9 mouse cellular contexts compared by ENCODE assay signal in genomic region chr6:86579066-86579784, GRCm38 (mm10). TPM values are rescaled to one million over a fixed set of nuclear protein-coding genes. Genes with fewer than 3 reads are reported as not detected.
A peak's percentile ranks its signal among the peaks of the same experiment; 100 is the strongest.
DNase-seq lines count a peak whose midpoint lies in the region; ATAC-seq lines count a peak whose summit lies in the region.
"Had no signal": no experiment of that assay in that cellular context is flagged by ENCODE, and none has a peak within 500 bp of the region (broad histone marks: within the 10 kb centered on the region; RNA-seq: fewer than 3 reads in every experiment).

No protein-coding gene starts in this region.

- DNase-seq in heart, postnatal 14 days: no peak
- peak; percentile 76 for DNase-seq in midbrain, embryonic 11.5 days (ENCODE audit: low spot score, missing footprints)
- no peak for DNase-seq in limb, embryonic 10.5 days (ENCODE audit: low spot score)
- no peak for DNase-seq in testis, postnatal 14 days (ENCODE audit: low spot score)
- DNase-seq in T-cell, adult 2 months (ENCODE audit: low spot score): no peak
- DNase-seq: cerebellum, adult 8-10 months; right cerebral cortex, postnatal 4 days had no signal

- H3K36me3 ChIP-seq in heart, embryonic 13.5 days: no peaks in the 10 kb centered on the region
- no peaks in the 10 kb centered on the region for H3K36me3 ChIP-seq in midbrain, embryonic 11.5 days (ENCODE audit: control insufficient read depth, insufficient read depth, low read length)
- no peaks in the 10 kb centered on the region for H3K36me3 ChIP-seq in midbrain, embryonic 15.5 days (replicated peaks)
- H3K36me3 ChIP-seq in limb, embryonic 10.5 days: no peaks in the 10 kb centered on the region

- 73% methylated on average over 2 of the region's 2 CpGs for WGBS in heart, embryonic 13.5 days
- 76% methylated on average over 2 of the region's 2 CpGs for WGBS in midbrain, embryonic 11.5 days
- WGBS in midbrain, embryonic 15.5 days: 55% methylated on average over 2 of the region's 2 CpGs
- 65% methylated on average over 2 of the region's 2 CpGs for WGBS in limb, embryonic 10.5 days

- H3K27ac ChIP-seq in heart, embryonic 13.5 days (replicated peaks): no peak overlapping the region
- no peak overlapping the region for H3K27ac ChIP-seq in midbrain, embryonic 11.5 days (ENCODE audit: low read depth, low read length)
- no peak overlapping the region for H3K27ac ChIP-seq in midbrain, embryonic 15.5 days
- peak overlapping the region; percentile 19; the same call in 1 of the 2 replicates for H3K27ac ChIP-seq in limb, embryonic 10.5 days

- H3K9ac ChIP-seq in heart, embryonic 13.5 days: peak overlapping the region; percentile 6; the same call in 1 of the 2 replicates
- no peak overlapping the region for H3K9ac ChIP-seq in midbrain, embryonic 11.5 days (ENCODE audit: low read length)
- no peak overlapping the region for H3K9ac ChIP-seq in midbrain, embryonic 15.5 days

- peaks cover 32% of the 10 kb centered on the region for H3K4me1 ChIP-seq in heart, embryonic 13.5 days
- H3K4me1 ChIP-seq in midbrain, embryonic 11.5 days (ENCODE audit: control insufficient read depth, insufficient read depth, low read length): peaks cover under 1% of the 10 kb centered on the region
- H3K4me1 ChIP-seq in midbrain, embryonic 15.5 days: peaks cover 6% of the 10 kb centered on the region
- H3K4me1 ChIP-seq in limb, embryonic 10.5 days: peaks cover 33% of the 10 kb centered on the region

- intact Hi-C loops in heart, postnatal 14 days (cut with DNase I): no loop called here

- H3K9me3 ChIP-seq in heart, embryonic 13.5 days: no peaks in the 10 kb centered on the region
- no peaks in the 10 kb centered on the region for H3K9me3 ChIP-seq in midbrain, embryonic 11.5 days (ENCODE audit: control insufficient read depth, low read length)
- H3K9me3 ChIP-seq in midbrain, embryonic 15.5 days: no peaks in the 10 kb centered on the region
- no peaks in the 10 kb centered on the region for H3K9me3 ChIP-seq in limb, embryonic 10.5 days (replicated peaks)

- no peak for ATAC-seq in heart, embryonic 13.5 days (ENCODE audit: extremely low read depth, insufficient number of reproducible peaks, low FRiP score, low TSS enrichment)
- no peak for ATAC-seq in midbrain, embryonic 11.5 days (ENCODE audit: low FRiP score)
- ATAC-seq in midbrain, embryonic 15.5 days (replicated peaks): no peak

- H3K4me3 ChIP-seq in heart, embryonic 13.5 days: no peak overlapping the region
- no peak overlapping the region for H3K4me3 ChIP-seq in midbrain, embryonic 11.5 days (ENCODE audit: low read depth, low read length)
- H3K4me3 ChIP-seq in midbrain, embryonic 15.5 days: no peak overlapping the region
- H3K4me3 ChIP-seq in limb, embryonic 10.5 days: no peak overlapping the region

- no peak overlapping the region for H3K4me2 ChIP-seq in heart, embryonic 13.5 days
- H3K4me2 ChIP-seq in midbrain, embryonic 11.5 days: no peak overlapping the region
- no peak overlapping the region for H3K4me2 ChIP-seq in midbrain, embryonic 15.5 days

- no peaks in the 10 kb centered on the region; the same call in 1 of the 2 replicates for H3K27me3 ChIP-seq in heart, embryonic 13.5 days (replicated peaks)
- H3K27me3 ChIP-seq in midbrain, embryonic 11.5 days (ENCODE audit: control insufficient read depth, insufficient read depth, low read length): no peaks in the 10 kb centered on the region
- H3K27me3 ChIP-seq in midbrain, embryonic 15.5 days (replicated peaks): no peaks in the 10 kb centered on the region
- H3K27me3 ChIP-seq in limb, embryonic 10.5 days (ENCODE audit: low read depth, poor library complexity, severe bottlenecking): no peaks in the 10 kb centered on the region

RNA-seq across cellular contexts. Expression of gene Asprv1, which starts 48.7 kb away (rescaled TPM):
- 0.09 TPM in 2 replicates for polyA plus RNA-seq in heart, embryonic 13.5 days (2015; fragmentation: Nextera tagmentation; extraction: Ambion mirVana)
- total RNA-seq in heart, postnatal 14 days (2021): under 1 TPM in 1 of 2 experiments, not detected in 1; 0.27 TPM
- polyA plus RNA-seq in midbrain, embryonic 11.5 days (2014; fragmentation: Nextera tagmentation; extraction: Ambion mirVana): 0.37 and 0.68 TPM in 2 replicates
- polyA plus RNA-seq in midbrain, embryonic 15.5 days (2015; fragmentation: Nextera tagmentation; extraction: Ambion mirVana): 0.47 and 1.7 TPM in 2 replicates
- 0.87 and 1.6 TPM in 2 replicates for polyA plus RNA-seq in limb, embryonic 10.5 days (2016; fragmentation: Nextera tagmentation; extraction: Ambion mirVana)

RNA-seq across cellular contexts. Expression of gene Pcbp1, which starts 53.1 kb away (rescaled TPM):
- polyA plus RNA-seq in heart, embryonic 13.5 days (2015; fragmentation: Nextera tagmentation; extraction: Ambion mirVana): 218 and 286 TPM in 2 replicates
- total RNA-seq in heart, postnatal 14 days (2021): 100 to 1,000 TPM; 168 to 179 TPM
- polyA plus RNA-seq in midbrain, embryonic 11.5 days (2014; fragmentation: Nextera tagmentation; extraction: Ambion mirVana): 418 and 497 TPM in 2 replicates
- 339 and 344 TPM in 2 replicates for polyA plus RNA-seq in midbrain, embryonic 15.5 days (2015; fragmentation: Nextera tagmentation; extraction: Ambion mirVana)
- polyA plus RNA-seq in limb, embryonic 10.5 days (2016; fragmentation: Nextera tagmentation; extraction: Ambion mirVana): 562 and 618 TPM in 2 replicates
